Mouse (Mus musculus): ENCODE measurements around the gene Sstr5.

GRCm38 (mm10) chr17:25468301-25468700, 28.8 kb downstream of the Sstr5 start:
- TF ChIP-seq CTCF (IDR thresholded peaks at IDR 0.05; ENCODE audit: control insufficient read depth, insufficient read depth, insufficient read length) (no peak), MAX (IDR thresholded peaks at IDR 0.05) (no peak), USF1 (IDR thresholded peaks at IDR 0.05; ENCODE audit: low read depth) (no peak), MYOG (IDR thresholded peaks at IDR 0.05; ENCODE audit: control insufficient read depth, extremely low read depth, insufficient read length) (no peak)
